Mouse (Mus musculus): ENCODE results near the gene Atp6v0e. TPM values are rescaled to one million over a fixed set of nuclear protein-coding genes. Genes with fewer than 3 reads are reported as not detected.

Gene Atp6v0e
- total RNA-seq (2021) (10 to 100 TPM; 60.9 to 67.2 TPM), polyA plus RNA-seq (2012; rRNA removed) (143 and 187 TPM in 2 replicates)
- long read RNA-seq, transcript Atp6v0e-201 (4 exons, 823 nt), result major isoform, 39 of 55 reads
- long read RNA-seq, partial matches to known transcripts, result 1 of 55 reads
- long read RNA-seq, other reads (novel, unspliced or antisense), result 15 of 55 reads

DNA sequence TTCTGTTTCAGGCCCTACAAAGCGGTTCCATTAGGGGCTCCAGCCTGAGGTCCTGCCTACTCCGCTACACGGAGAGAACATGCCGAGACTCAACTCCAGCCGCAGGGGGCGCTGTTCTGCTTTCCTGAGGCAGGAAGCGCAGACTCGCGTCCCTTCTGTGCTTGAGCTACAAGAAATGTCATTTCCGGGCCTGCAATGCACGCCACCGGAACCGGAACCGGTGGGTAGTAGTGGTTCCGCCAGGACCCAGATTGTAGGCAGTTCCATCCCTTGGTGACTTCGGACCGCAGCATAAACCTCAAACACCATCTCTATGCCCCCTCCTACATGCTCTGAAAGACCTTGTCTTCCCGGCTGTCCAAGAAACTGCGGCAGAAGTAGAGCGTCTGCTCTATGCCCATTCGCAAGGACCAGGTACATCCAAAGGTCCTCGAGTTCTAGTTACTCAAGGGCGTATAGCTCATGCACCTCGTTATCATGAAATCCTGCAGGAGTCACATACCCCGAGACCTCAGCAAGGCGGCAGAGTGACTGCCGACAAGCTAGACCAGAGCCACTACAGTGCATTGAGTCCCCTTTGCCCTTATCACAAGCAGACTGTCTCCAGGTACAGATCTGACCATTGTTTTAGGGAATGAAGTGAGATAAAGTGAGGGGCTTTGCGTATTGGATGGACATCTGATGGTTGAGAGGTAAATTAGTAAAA lies at the start of gene Atp6v0e:
TSS of gene Atp6v0e (plus strand) at position 254 of the 706 bp plus-strand sequence.
- DNase-seq, result peak; percentile 92
- no peaks in the 10 kb centered on the region for H3K27me3 ChIP-seq (ENCODE audit: control insufficient read depth, insufficient read depth, low read length)
- WGBS, result 3% methylated on average over 28 of the region's 28 CpGs
- H3K27ac ChIP-seq, result peak within 1 kb of the TSS; percentile 42
- H3K4me1 ChIP-seq (ENCODE audit: control insufficient read depth, insufficient read depth, low read length), result peaks cover 5% of the 10 kb centered on the region
- H3K4me3 ChIP-seq, result peak within 1 kb of the TSS; percentile 70
- TF ChIP-seq POLR2A (IDR thresholded peaks at IDR 0.05; ENCODE audit: insufficient read depth, low read depth, low read length) (peak; percentile 95), EP300 (IDR thresholded peaks at IDR 0.05; ENCODE audit: insufficient read depth, low read depth, low read length) (peak; percentile 88), CTCF (IDR thresholded peaks at IDR 0.05) (peak; percentile 96)
- H3K36me3 ChIP-seq (ENCODE audit: control insufficient read depth, insufficient read depth, low read length), result no peaks in the 10 kb centered on the region
- peak within 1 kb of the TSS; percentile 51 for H3K9ac ChIP-seq (ENCODE audit: low read depth, low read length)
- no peaks in the 10 kb centered on the region for H3K79me2 ChIP-seq (replicated peaks; ENCODE audit: control insufficient read depth, insufficient read depth, low read length)
- intact Hi-C loops (cut with DNase I), result loop anchor here (1.0 to 5.0 kb wide), 3 partner anchors 12 to 224 kb away; no protein-coding TSS in a partner anchor

DNA sequence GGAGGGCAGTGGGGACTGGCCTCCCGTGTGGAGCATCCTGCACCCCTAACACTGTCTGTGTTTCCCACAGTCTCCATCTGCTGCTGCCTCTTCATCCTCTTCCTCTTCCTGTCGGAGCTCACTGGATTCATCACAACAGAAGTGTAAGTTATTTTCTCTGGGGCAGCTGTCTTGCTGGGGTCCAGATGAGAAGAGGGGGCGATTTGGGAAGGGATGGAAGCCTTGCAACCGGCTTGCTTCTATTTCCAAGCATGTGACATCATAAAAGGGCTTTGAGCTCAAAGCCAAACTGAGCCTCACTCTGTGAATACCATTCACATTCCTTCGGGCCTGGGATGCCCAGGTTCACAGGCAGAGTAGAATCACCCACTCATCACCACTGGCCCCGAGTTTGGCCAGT lies 48.7 kb upstream of the Atp6v0e start:
- H3K4me3 ChIP-seq, result no peak overlapping the region
- no peak for DNase-seq
- peaks cover 27% of the 10 kb centered on the region for H3K4me1 ChIP-seq (ENCODE audit: control insufficient read depth, insufficient read depth, low read length)
- H3K27ac ChIP-seq, result peak overlapping the region; percentile 40
- no peak for TF ChIP-seq POLR2A (IDR thresholded peaks at IDR 0.05; ENCODE audit: insufficient read depth, low read depth, low read length)
- TF ChIP-seq CTCF (IDR thresholded peaks at IDR 0.05), result no peak
- no peak for TF ChIP-seq EP300 (IDR thresholded peaks at IDR 0.05; ENCODE audit: insufficient read depth, low read depth, low read length)
- intact Hi-C loops (cut with DNase I), result no loop called here
- H3K27me3 ChIP-seq (ENCODE audit: control insufficient read depth, insufficient read depth, low read length), result no peaks in the 10 kb centered on the region
- no peaks in the 10 kb centered on the region for H3K79me2 ChIP-seq (replicated peaks; ENCODE audit: control insufficient read depth, insufficient read depth, low read length)
- no peak overlapping the region for H3K9ac ChIP-seq (ENCODE audit: low read depth, low read length)
- H3K36me3 ChIP-seq (ENCODE audit: control insufficient read depth, insufficient read depth, low read length), result peaks cover 5% of the 10 kb centered on the region; the same call in 1 of the 2 replicates
- 49% methylated on average over 6 of the region's 6 CpGs for WGBS

DNA sequence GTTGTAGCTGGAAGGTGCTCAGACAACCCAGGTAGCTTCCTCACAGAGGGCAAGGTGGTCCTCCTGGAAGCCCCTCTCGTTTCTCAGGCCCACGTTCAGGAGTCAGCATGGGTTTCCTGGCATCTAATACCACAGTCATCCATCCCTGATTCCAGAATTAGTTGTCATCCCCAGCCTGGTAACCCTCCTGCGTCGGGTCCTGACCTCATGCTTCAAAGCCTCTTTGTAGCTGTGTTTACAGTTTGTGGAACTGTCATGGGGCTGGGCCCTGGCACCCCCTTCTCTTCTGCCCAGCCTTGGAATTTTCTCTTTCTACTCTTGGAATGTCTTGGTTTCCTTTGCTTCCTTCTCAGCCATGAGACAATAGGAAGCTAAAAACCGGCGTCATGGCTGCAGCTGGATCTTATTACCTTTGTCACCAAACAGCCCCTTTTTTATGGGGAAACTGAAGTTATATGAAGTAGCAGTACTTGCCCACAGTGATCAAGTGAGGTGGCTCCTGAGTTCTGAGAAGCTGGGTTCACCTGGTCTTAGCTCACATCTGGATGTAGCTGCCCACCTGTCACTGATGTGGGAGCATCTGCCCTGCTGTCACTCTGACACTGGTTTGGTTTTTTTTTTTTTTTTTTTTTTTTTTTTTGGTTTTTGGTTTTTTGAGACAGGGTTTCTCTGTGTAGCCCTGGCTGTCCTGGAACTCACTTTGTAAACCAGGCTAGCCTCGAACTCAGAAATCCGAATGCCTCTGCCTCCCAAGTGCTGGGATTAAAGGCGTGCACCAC lies 48.1 kb upstream of the Atp6v0e start:
- TF ChIP-seq CTCF (IDR thresholded peaks at IDR 0.05) (no peak), EP300 (IDR thresholded peaks at IDR 0.05; ENCODE audit: insufficient read depth, low read depth, low read length) (no peak), POLR2A (IDR thresholded peaks at IDR 0.05; ENCODE audit: insufficient read depth, low read depth, low read length) (no peak)
- 69% methylated on average over 9 of the region's 9 CpGs for WGBS

DNA sequence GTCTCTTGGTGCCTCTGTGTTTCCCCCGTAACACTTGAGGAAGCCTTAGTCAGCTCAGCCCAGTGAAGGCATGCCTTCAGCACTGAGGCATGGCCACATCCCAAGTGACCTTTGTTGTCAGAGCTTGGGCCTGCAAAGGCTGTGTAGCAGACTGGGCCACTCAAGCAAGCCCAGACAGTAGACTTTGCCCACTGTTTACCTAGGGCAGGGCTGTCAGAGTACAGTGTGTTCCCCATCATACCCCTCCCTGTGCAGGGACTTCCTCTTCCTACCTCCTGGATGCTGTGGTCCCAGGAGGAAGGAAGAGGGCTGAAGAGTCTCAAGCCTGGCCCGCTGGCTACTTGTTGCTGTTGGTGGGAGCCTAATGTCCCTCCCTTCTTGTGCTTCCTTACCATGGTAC lies 46.3 kb upstream of the Atp6v0e start:
- Histone ChIP-seq H3K36me3 (ENCODE audit: control insufficient read depth, insufficient read depth, low read length) (peaks cover 3% of the 10 kb centered on the region; the same call in 1 of the 2 replicates), H3K79me2 (replicated peaks; ENCODE audit: control insufficient read depth, insufficient read depth, low read length) (no peaks in the 10 kb centered on the region), H3K9ac (ENCODE audit: low read depth, low read length) (no peak overlapping the region), H3K27ac (peak overlapping the region; percentile 63), H3K4me3 (no peak overlapping the region), H3K27me3 (ENCODE audit: control insufficient read depth, insufficient read depth, low read length) (no peaks in the 10 kb centered on the region), H3K4me1 (ENCODE audit: control insufficient read depth, insufficient read depth, low read length) (peaks cover 30% of the 10 kb centered on the region)
- peak; percentile 52; the same call in 1 of the 2 replicates for TF ChIP-seq POLR2A (IDR thresholded peaks at IDR 0.05; ENCODE audit: insufficient read depth, low read depth, low read length)
- no peak for TF ChIP-seq CTCF (IDR thresholded peaks at IDR 0.05)
- TF ChIP-seq EP300 (IDR thresholded peaks at IDR 0.05; ENCODE audit: insufficient read depth, low read depth, low read length), result peak; percentile 99
- DNase-seq, result peak; percentile 60 to 69
- 46% methylated on average over 2 of the region's 2 CpGs for WGBS
- intact Hi-C loops (cut with DNase I), result loop anchor here (1.0 kb wide), 2 partner anchors 20 to 68 kb away; no protein-coding TSS in a partner anchor

More for the DNA sequence above, 48.1 kb upstream of the Atp6v0e start:
- H3K9ac ChIP-seq (ENCODE audit: low read depth, low read length), result no peak overlapping the region
- H3K36me3 ChIP-seq (ENCODE audit: control insufficient read depth, insufficient read depth, low read length), result peaks cover 5% of the 10 kb centered on the region; the same call in 1 of the 2 replicates
- no peak for DNase-seq
- no peak overlapping the region for H3K4me3 ChIP-seq
- intact Hi-C loops (cut with DNase I), result no loop called here
- no peaks in the 10 kb centered on the region for H3K27me3 ChIP-seq (ENCODE audit: control insufficient read depth, insufficient read depth, low read length)
- peak overlapping the region; percentile 40 for H3K27ac ChIP-seq
- peaks cover 29% of the 10 kb centered on the region for H3K4me1 ChIP-seq (ENCODE audit: control insufficient read depth, insufficient read depth, low read length)
- no peaks in the 10 kb centered on the region for H3K79me2 ChIP-seq (replicated peaks; ENCODE audit: control insufficient read depth, insufficient read depth, low read length)

DNA sequence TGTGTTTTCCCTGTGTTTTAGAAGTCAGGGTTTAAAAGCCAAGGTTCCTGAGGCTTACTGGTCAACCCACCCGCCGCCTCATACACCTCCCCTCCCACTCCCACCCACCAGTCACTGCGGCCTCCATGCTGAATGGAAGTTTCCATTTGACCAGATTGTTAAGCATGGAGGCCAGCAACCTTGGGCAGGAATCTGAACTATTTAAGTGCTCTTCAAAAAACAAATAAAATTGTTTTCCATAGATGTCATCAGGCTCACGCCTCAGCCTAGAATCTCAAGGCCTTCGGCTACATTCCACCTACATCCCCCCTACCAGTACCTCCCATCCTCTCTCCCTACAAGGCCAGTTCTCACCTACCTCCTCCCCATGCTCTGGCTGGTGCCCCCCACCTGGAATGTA lies 44.5 kb upstream of the Atp6v0e start:
- H3K79me2 ChIP-seq (replicated peaks; ENCODE audit: control insufficient read depth, insufficient read depth, low read length), result no peaks in the 10 kb centered on the region
- no peak overlapping the region for H3K4me3 ChIP-seq
- H3K36me3 ChIP-seq (ENCODE audit: control insufficient read depth, insufficient read depth, low read length), result no peaks in the 10 kb centered on the region
- H3K27me3 ChIP-seq (ENCODE audit: control insufficient read depth, insufficient read depth, low read length), result no peaks in the 10 kb centered on the region
- DNase-seq, result no peak
- intact Hi-C loops (cut with DNase I), result no loop called here
- no peak for TF ChIP-seq CTCF (IDR thresholded peaks at IDR 0.05)
- TF ChIP-seq EP300 (IDR thresholded peaks at IDR 0.05; ENCODE audit: insufficient read depth, low read depth, low read length), result no peak
- TF ChIP-seq POLR2A (IDR thresholded peaks at IDR 0.05; ENCODE audit: insufficient read depth, low read depth, low read length), result no peak
- 82% methylated on average over 5 of the region's 5 CpGs for WGBS
- H3K9ac ChIP-seq (ENCODE audit: low read depth, low read length), result no peak overlapping the region
- no peak overlapping the region; the same call in 1 of the 2 replicates for H3K27ac ChIP-seq
- H3K4me1 ChIP-seq (ENCODE audit: control insufficient read depth, insufficient read depth, low read length), result peaks cover 30% of the 10 kb centered on the region
